Comparison of ENCODE assay signal across 8 mouse cellular contexts in genomic region chr7:70368751-70369060, GRCm38 (mm10). TPM values are rescaled to one million over a fixed set of nuclear protein-coding genes. Genes with fewer than 3 reads are reported as not detected.
DNase-seq lines count a peak whose midpoint lies in the region; ATAC-seq and TF ChIP-seq lines count a peak whose summit lies in the region.

No protein-coding gene starts in this region.

- no peak for DNase-seq in kidney, adult 2 months
- DNase-seq in kidney, postnatal 4 days = no peak
- peak; percentile 4 for DNase-seq in hindbrain, postnatal 0 days (ENCODE audit: low spot score)
- no peak for DNase-seq in left cerebral cortex, postnatal 25 days (ENCODE audit: low spot score in 2 of 2)
- DNase-seq in left cerebral cortex, adult 8-10 months (ENCODE audit: low spot score in 2 of 2) = no peak
- DNase-seq in right cerebral cortex, postnatal 14 days = no peak

- H3K4me2 ChIP-seq in embryonic facial prominence, embryonic 15.5 days (replicated peaks) = peak overlapping the region; percentile 59; the same call in 1 of the 2 replicates
- H3K4me2 ChIP-seq in hindbrain, postnatal 0 days (ENCODE audit: low read depth, low read length) = peak overlapping the region; percentile 77
- H3K4me2 ChIP-seq in midbrain, embryonic 16.5 days (ENCODE audit: low read length) = peak overlapping the region; percentile 54

- no peak for ATAC-seq in embryonic facial prominence, embryonic 15.5 days (ENCODE audit: insufficient number of reproducible peaks, low FRiP score, low TSS enrichment, low read depth)
- ATAC-seq in hindbrain, postnatal 0 days = no peak
- no peak for ATAC-seq in midbrain, embryonic 16.5 days

- TF ChIP-seq POLR2A in kidney, adult 2 months (IDR thresholded peaks at IDR 0.05; ENCODE audit: low read depth, low read length) = no peak

- H3K4me3 ChIP-seq in kidney, adult 2 months (ENCODE audit: insufficient read depth, low read depth, low read length) = peak overlapping the region; percentile 65
- peak overlapping the region; percentile 38; the same call in 1 of the 2 replicates for H3K4me3 ChIP-seq in embryonic facial prominence, embryonic 15.5 days (replicated peaks)
- peak overlapping the region; percentile 23 for H3K4me3 ChIP-seq in hindbrain, postnatal 0 days (ENCODE audit: low read length)
- H3K4me3 ChIP-seq in midbrain, embryonic 16.5 days (ENCODE audit: low read depth, low read length) = peak overlapping the region; percentile 34

- no peaks in the 10 kb centered on the region for H3K27me3 ChIP-seq in kidney, adult 2 months (replicated peaks; ENCODE audit: control insufficient read depth, insufficient read depth, low read length)
- peaks cover 62% of the 10 kb centered on the region for H3K27me3 ChIP-seq in embryonic facial prominence, embryonic 15.5 days
- peaks cover 23% of the 10 kb centered on the region for H3K27me3 ChIP-seq in hindbrain, postnatal 0 days (ENCODE audit: insufficient read depth, low read length)
- peaks cover 38% of the 10 kb centered on the region for H3K27me3 ChIP-seq in midbrain, embryonic 16.5 days (ENCODE audit: control insufficient read depth, insufficient read depth, low read depth, low read length)

- peak overlapping the region; percentile 92 for H3K27ac ChIP-seq in kidney, adult 2 months (ENCODE audit: insufficient read depth, low read depth, low read length)
- no peak overlapping the region for H3K27ac ChIP-seq in embryonic facial prominence, embryonic 15.5 days (replicated peaks)
- peak overlapping the region; percentile 73; the same call in 1 of the 2 replicates for H3K27ac ChIP-seq in hindbrain, postnatal 0 days
- peak overlapping the region; percentile 81 for H3K27ac ChIP-seq in midbrain, embryonic 16.5 days (ENCODE audit: low read length)

- no peak overlapping the region for H3K9ac ChIP-seq in embryonic facial prominence, embryonic 15.5 days
- no peak overlapping the region; the same call in 1 of the 2 replicates for H3K9ac ChIP-seq in hindbrain, postnatal 0 days (replicated peaks; ENCODE audit: low read length)
- peak overlapping the region; percentile 7; the same call in 1 of the 2 replicates for H3K9ac ChIP-seq in midbrain, embryonic 16.5 days (ENCODE audit: low read depth, low read length)

- no peaks in the 10 kb centered on the region for H3K9me3 ChIP-seq in embryonic facial prominence, embryonic 15.5 days (replicated peaks)
- no peaks in the 10 kb centered on the region for H3K9me3 ChIP-seq in hindbrain, postnatal 0 days (ENCODE audit: low read length)
- no peaks in the 10 kb centered on the region for H3K9me3 ChIP-seq in midbrain, embryonic 16.5 days (replicated peaks; ENCODE audit: control insufficient read depth, low read length, poor library complexity, severe bottlenecking)

- H3K36me3 ChIP-seq in kidney, adult 2 months (ENCODE audit: control insufficient read depth, insufficient read depth, low read length) = no peaks in the 10 kb centered on the region
- H3K36me3 ChIP-seq in embryonic facial prominence, embryonic 15.5 days = no peaks in the 10 kb centered on the region
- no peaks in the 10 kb centered on the region for H3K36me3 ChIP-seq in hindbrain, postnatal 0 days (ENCODE audit: insufficient read depth, low read length)
- no peaks in the 10 kb centered on the region for H3K36me3 ChIP-seq in midbrain, embryonic 16.5 days (ENCODE audit: control insufficient read depth, insufficient read depth, low read length)

- H3K4me1 ChIP-seq in kidney, adult 2 months (ENCODE audit: control insufficient read depth, insufficient read depth, low read length) = peaks cover 18% of the 10 kb centered on the region
- H3K4me1 ChIP-seq in embryonic facial prominence, embryonic 15.5 days = peaks cover 24% of the 10 kb centered on the region
- H3K4me1 ChIP-seq in hindbrain, postnatal 0 days (ENCODE audit: insufficient read depth, low read length) = no peaks in the 10 kb centered on the region
- H3K4me1 ChIP-seq in midbrain, embryonic 16.5 days (ENCODE audit: control insufficient read depth, insufficient read depth, low read length) = peaks cover 6% of the 10 kb centered on the region; the same call in 1 of the 2 replicates

- 51% methylated on average over 4 of the region's 4 CpGs for WGBS in kidney, adult 2 months
- WGBS in embryonic facial prominence, embryonic 15.5 days = 40% methylated on average over 4 of the region's 4 CpGs
- WGBS in hindbrain, postnatal 0 days = 32% methylated on average over 4 of the region's 4 CpGs
- 10% methylated on average over 4 of the region's 4 CpGs for WGBS in midbrain, embryonic 16.5 days

- no peak for TF ChIP-seq CTCF in kidney, adult 2 months (conservative IDR thresholded peaks at IDR 0.05; ENCODE audit: insufficient read depth, insufficient read length, low read depth, low read length)
- no peak for TF ChIP-seq CTCF in hindbrain, postnatal 0 days (IDR thresholded peaks at IDR 0.05; ENCODE audit: low read depth)

- intact Hi-C loops in left cerebral cortex, postnatal 25 days (cut with DNase I) = loop anchor here (2.0 to 10.0 kb wide), 3 partner anchors 78 to 1776 kb away; no protein-coding TSS in a partner anchor

RNA-seq across cellular contexts. Expression of gene Nr2f2, which starts 2.2 kb away (rescaled TPM):
- polyA plus RNA-seq in kidney, adult 2 months (2012; rRNA removed) = 193 and 288 TPM in 2 replicates
- polyA plus RNA-seq in embryonic facial prominence, embryonic 15.5 days (2015; fragmentation: Nextera tagmentation; extraction: Ambion mirVana) = 32.3 and 35.6 TPM in 2 replicates
- total RNA-seq in hindbrain, postnatal 0 days (2014; rRNA removed) = 33.2 and 43.1 TPM in 2 replicates
- polyA plus RNA-seq in hindbrain, postnatal 0 days (2015; fragmentation: Nextera tagmentation; extraction: Ambion mirVana) = 74.2 and 75.4 TPM in 2 replicates
- polyA plus RNA-seq in midbrain, embryonic 16.5 days (2015; fragmentation: Nextera tagmentation; extraction: Ambion mirVana) = 78.0 and 102 TPM in 2 replicates
- total RNA-seq in left cerebral cortex, postnatal 25 days (2021) = 10 to 100 TPM; 34.2 to 38.4 TPM
- 10 to 100 TPM; 20.1 to 32.6 (median 27.2) TPM for total RNA-seq in left cerebral cortex, adult 8-10 months (2022)
